Mouse (Mus musculus): ENCODE results near the gene Ctnnbl1. TPM values are rescaled to one million over a fixed set of nuclear protein-coding genes. Genes with fewer than 3 reads are reported as not detected.

The Ctnnbl1 gene
- total RNA-seq, 2 experiments from 2014 or later: 23.7 to 26.1 TPM

- no peak for DNase-seq (ENCODE audit: low spot score in 2 of 2)
- intact Hi-C loops (cut with DNase I): no loop called here
Observed at GRCm38 (mm10) chr2:157746558-157746957, 9.4 kb downstream of the Ctnnbl1 start.

DNA sequence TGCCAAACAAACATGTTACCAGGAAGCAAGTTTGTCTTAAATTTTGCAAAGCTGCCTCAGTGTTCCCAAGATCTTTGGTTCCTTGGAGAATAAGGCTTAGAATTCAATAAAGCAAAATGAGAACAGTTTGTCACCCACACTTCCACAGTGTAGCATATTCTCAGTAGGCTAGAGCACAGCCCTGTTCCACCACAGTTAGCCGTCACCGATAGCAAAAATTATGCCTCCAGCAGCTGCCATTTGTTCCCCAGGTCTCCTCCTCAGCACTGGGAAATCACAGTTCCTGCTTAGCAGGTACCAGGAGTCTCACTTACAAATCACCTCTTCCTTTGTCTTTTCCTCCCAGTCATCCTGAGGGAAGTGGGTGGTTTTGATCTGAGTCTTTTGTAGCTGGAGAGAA lies 10.8 kb downstream of the Ctnnbl1 start:
- intact Hi-C loops (cut with DNase I): no loop called here

GRCm38 (mm10) chr2:157750481-157750880 lies 13.3 kb downstream of the Ctnnbl1 start:
- intact Hi-C loops (cut with DNase I): no loop called here
- peak in 1 of 2 experiments; percentile 49 for DNase-seq (ENCODE audit: low spot score in 2 of 2)

More for the DNA sequence above, 10.8 kb downstream of the Ctnnbl1 start:
- DNase-seq (ENCODE audit: low spot score in 2 of 2): peak in 1 of 2 experiments; percentile 30

DNA sequence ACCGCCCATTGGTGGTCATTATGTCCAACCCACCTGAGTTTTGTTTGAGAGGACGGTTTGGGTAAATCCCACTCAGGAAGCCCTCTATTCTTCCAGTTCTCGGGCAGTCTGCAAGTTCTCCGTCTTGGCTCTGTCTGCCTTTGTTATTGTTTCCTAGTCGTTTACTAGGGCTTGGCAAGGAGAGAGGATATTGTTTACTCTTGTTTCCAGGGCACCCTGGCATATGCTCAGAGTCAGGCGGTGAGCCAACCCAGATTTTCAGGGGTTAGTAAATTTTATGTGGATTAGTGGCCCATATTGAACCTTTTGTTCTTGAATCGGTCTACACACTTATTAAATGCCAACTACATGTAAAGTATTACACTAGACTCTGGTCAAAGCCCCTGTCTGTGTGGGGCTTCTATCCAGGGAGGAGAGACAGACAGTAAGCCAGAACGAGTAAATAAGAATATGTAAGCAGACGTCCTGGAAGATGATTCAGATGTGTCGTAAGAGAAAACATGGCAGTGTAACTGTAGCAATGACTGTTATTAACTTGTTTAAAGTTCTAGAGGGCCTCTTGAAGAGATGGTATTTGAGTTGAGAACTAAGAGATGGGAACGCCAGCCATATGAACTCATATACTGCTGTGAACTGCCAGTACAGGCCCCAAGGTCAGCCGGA lies 13.9 kb downstream of the Ctnnbl1 start:
- intact Hi-C loops (cut with DNase I): no loop called here
- DNase-seq (ENCODE audit: low spot score in 2 of 2): no peak

DNA sequence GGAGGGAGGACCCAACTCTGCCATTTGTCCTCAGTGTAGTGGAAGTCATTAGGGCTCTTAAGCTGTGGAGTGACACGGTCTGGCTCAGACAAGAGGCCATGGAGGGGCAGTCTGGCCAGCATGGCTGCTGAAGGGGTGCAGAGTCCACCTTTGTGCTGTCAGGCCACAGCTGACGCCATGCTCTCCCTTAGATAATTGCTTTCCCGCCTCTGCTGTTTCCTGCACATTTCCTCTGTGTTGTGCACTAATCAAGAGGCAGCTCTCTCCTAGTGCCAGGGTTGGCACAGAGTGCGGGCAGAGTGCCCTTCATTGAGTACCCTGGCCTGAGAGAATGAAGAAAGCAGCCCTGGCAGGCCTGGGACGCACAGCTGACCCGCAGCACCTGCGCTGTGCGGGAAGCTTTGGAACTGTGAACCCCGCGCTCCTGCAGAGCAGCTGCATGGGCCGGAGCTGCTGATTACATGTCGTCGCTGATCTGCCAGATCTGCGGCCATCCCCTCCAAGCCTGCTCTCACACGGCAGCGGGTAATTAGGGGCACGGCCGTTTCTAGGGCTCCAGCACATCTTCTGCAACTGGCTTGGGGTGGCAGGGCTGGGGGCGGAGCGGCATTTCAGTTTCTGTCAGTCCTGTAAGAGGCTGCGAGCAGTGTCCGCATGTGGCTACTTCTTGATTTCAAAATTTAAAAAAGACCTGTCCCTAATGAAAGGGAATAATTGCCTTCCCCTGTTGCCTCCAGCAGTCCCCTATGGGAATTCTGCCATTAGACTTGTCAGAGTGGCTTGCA lies 14.6 kb downstream of the Ctnnbl1 start:
- peak; percentile 55 for DNase-seq (ENCODE audit: low spot score in 2 of 2)
- intact Hi-C loops (cut with DNase I): no loop called here

DNA sequence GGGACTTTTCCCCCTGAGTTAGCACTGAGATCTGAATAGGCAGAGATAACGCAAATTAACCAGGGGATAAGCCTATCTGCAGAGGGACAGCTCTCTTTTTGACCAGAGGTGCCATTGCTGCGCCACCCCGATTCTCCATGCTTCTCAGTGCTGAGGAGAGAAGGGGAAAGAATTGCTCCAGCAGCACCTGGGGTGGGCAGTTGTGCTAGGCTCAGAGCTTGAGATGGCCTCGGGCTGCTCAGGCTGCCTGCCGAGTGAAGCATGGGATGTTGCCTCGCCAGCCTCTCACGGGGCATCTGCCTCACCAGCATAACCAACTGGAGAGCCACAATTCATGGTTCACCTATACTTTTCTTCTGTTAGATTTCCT lies 15.2 kb downstream of the Ctnnbl1 start:
- intact Hi-C loops (cut with DNase I): no loop called here
- DNase-seq (ENCODE audit: low spot score in 2 of 2): no peak

GRCm38 (mm10) chr2:157755771-157756170 lies 18.6 kb downstream of the Ctnnbl1 start:
- intact Hi-C loops (cut with DNase I): no loop called here
- no peak for DNase-seq (ENCODE audit: low spot score in 2 of 2)

- intact Hi-C loops (cut with DNase I): no loop called here
- no peak for DNase-seq (ENCODE audit: low spot score in 2 of 2)
Observed at GRCm38 (mm10) chr2:157756193-157756592, 19.0 kb downstream of the Ctnnbl1 start.

- intact Hi-C loops (cut with DNase I): no loop called here
- no peak for DNase-seq (ENCODE audit: low spot score in 2 of 2)
Observed at GRCm38 (mm10) chr2:157758395-157758794, 21.2 kb downstream of the Ctnnbl1 start.

DNA sequence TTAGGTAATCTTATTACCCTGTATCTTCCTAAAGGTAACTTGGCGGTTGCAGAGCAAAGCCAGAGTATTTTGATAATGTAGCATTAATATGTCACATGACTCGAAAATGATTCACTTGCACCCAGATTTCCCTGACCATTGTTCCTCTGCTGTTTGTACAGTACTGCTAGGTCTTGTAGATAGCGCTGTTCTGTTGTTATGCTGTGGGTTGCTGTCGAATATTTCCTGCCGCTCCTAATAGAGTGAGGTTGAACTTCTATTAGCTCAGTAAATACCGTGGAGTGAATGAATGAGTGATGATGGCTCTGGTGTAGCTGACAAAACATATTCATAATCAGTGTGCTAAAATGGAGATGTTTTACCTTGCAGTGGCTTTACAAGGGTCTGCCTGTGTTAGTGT lies 22.5 kb downstream of the Ctnnbl1 start:
- intact Hi-C loops (cut with DNase I): no loop called here

GRCm38 (mm10) chr2:157762903-157763302 lies 25.7 kb downstream of the Ctnnbl1 start:
- intact Hi-C loops (cut with DNase I): no loop called here
- no peak for DNase-seq (ENCODE audit: low spot score in 2 of 2)

More for the DNA sequence above, 22.5 kb downstream of the Ctnnbl1 start:
- no peak for DNase-seq (ENCODE audit: low spot score in 2 of 2)

DNA sequence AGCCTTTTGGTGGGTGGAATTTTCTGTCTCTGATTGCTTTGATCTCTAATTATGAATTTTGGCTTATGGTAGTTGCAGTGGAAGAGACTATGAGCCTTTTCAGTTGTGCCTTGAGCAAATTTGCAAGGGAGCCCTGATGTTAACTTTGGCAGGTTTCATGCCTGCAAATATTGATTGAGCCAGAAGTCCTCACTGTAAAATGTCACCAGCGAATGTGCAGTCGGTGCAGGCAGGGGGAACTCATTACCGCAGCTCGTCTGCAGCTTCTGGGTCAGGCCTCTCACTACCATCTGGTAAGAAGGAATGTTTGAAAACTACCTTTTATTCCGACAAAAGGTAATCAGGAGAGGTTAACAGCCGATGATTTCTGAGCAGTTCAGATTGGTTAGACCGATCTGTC lies 29.4 kb downstream of the Ctnnbl1 start:
- no peak for DNase-seq (ENCODE audit: low spot score in 2 of 2)
- intact Hi-C loops (cut with DNase I): no loop called here

DNA sequence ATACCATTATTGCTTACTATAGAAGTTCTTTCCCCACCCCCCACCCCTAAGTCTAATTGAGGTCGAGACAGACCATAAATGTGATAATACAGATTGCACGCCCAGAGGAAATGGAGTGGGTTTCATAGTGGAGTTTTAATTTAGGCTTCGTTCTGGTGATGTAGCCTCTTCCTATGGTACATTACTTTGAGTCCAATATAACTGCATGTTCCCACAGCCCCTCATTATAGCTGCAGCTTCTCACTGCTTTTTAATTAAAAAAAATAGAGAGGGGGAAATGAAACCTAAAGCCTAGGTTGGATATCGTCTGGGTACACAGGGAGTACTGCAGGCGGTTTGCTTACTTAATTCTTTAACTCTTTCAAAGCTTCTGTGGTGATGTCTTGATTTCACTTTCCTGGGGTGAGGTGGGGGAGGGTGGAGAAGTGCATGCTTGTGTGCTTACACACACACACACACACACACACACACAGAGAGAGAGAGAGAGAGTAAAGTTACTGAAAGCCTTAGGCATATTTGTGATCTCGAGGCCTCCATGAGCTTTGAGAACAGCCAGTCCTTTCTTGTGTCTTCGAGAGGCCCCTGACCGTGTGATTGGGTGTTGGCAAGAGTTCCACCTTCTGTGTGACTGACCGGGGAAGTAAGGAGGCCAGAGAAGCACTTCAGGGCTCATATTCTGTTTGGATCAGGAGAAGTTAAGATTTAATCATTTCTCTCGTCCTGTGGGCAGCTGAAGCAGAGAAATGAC lies 31.7 kb downstream of the Ctnnbl1 start:
- DNase-seq (ENCODE audit: low spot score in 2 of 2): no peak
- intact Hi-C loops (cut with DNase I): no loop called here

- intact Hi-C loops (cut with DNase I): no loop called here
- DNase-seq (ENCODE audit: low spot score in 2 of 2): no peak
Observed at GRCm38 (mm10) chr2:157770761-157771160, 33.6 kb downstream of the Ctnnbl1 start.

- intact Hi-C loops (cut with DNase I): no loop called here
- DNase-seq (ENCODE audit: low spot score in 2 of 2): no peak
Observed at GRCm38 (mm10) chr2:157773661-157774060, 36.5 kb downstream of the Ctnnbl1 start.

GRCm38 (mm10) chr2:157775957-157776356 lies 38.8 kb downstream of the Ctnnbl1 start:
- peak in 1 of 2 experiments; percentile 48 for DNase-seq (ENCODE audit: low spot score in 2 of 2)
- intact Hi-C loops (cut with DNase I): no loop called here

GRCm38 (mm10) chr2:157780956-157781355 lies 43.8 kb downstream of the Ctnnbl1 start:
- intact Hi-C loops (cut with DNase I): no loop called here
- DNase-seq (ENCODE audit: low spot score in 2 of 2): no peak

DNA sequence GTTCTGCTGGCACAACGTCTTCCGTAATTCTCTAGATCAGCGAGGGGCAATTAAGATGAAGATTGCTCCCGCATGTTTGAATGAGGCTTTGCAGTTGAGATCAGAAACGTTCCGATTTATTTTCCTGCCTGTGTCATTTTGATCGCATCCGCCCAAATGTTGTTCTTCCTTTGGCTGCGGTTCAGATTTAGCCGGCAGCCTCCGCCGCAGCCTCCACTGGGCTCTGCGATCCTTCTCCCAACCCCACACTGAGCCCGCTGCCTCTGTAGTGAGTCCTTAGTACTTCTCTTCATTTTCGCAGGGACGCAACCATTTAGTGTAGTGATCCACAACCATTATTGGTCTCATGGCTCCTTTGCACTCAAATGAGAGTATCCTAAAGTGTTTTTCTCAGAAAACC lies 46.0 kb downstream of the Ctnnbl1 start:
- intact Hi-C loops (cut with DNase I): no loop called here
- peak in 1 of 2 experiments; percentile 45 for DNase-seq (ENCODE audit: low spot score in 2 of 2)

DNA sequence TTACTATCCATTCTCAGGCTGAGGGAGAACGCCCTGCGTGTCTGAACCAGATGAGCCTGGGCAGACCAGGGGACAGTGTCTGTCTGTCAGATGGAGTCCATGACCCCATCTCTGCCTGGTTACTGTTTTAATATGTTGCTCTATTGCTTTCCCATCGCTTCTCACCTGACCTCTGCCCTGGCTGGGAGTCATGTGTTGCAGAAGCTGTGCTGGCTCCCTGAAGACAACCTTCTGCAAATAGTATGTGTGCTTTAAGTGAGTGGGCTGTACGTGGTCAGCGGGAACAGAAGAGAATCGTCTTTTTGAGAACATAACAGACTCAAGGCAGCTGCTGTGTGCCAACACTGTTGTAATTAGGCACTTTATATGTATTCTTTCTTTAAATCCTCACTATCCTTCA lies 47.0 kb downstream of the Ctnnbl1 start:
- no peak for DNase-seq (ENCODE audit: low spot score in 2 of 2)
- intact Hi-C loops (cut with DNase I): no loop called here

DNA sequence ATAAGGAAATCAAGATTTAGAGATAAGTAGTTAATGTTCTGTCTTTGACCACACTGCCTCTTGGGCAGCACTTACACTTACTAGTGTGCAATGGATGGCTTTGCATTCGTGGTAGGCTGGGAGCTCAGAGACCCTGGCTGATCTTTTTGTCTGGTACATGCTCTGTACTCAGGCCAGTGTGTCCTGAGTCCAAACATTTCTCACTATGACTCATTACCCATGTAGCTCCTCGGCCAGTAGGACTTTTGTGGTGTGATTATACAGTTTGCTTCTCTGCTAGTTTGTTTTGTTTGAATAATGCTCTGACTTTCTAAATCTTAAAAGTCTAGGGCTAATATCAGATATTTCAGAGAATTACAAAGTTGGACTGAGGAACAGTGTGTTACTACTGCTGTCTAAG lies 47.4 kb downstream of the Ctnnbl1 start:
- intact Hi-C loops (cut with DNase I): no loop called here
- DNase-seq (ENCODE audit: low spot score in 2 of 2): no peak

Data from left cerebral cortex, postnatal 14 days (tissue).